In genomic region chr3:157865848-157866247, GRCm38 (mm10) we compare ENCODE assay signal across 25 mouse cellular contexts. TPM values are rescaled to one million over a fixed set of nuclear protein-coding genes. Genes with fewer than 3 reads are reported as not detected.
"Had no signal": no experiment of that assay in that cellular context is flagged by ENCODE, and none has a peak within 500 bp of the region (broad histone marks: within the 10 kb centered on the region; RNA-seq: fewer than 3 reads in every experiment).

No protein-coding gene starts in this region.

- H3K27ac ChIP-seq: gastrocnemius, adult 2 months; heart, embryonic 10.5 days; hindbrain, embryonic 10.5 days; hindbrain, embryonic 12.5 days; kidney, embryonic 15.5 days; kidney, postnatal 0 days; layer of hippocampus, adult 2 months; limb, embryonic 10.5 days; limb, embryonic 12.5 days; liver, embryonic 13.5 days; liver, embryonic 15.5 days had no signal

- H3K9me3 ChIP-seq: heart, embryonic 10.5 days; heart, embryonic 12.5 days; hindbrain, embryonic 10.5 days; hindbrain, embryonic 12.5 days; kidney, embryonic 15.5 days; limb, embryonic 10.5 days; limb, embryonic 12.5 days; liver, embryonic 13.5 days; liver, embryonic 15.5 days had no signal

- H3K4me2 ChIP-seq: heart, embryonic 12.5 days; hindbrain, embryonic 12.5 days; kidney, embryonic 15.5 days; limb, embryonic 12.5 days; liver, embryonic 11.5 days; liver, embryonic 13.5 days; liver, embryonic 15.5 days had no signal

- H3K9ac ChIP-seq: heart, embryonic 12.5 days; hindbrain, embryonic 12.5 days; kidney, embryonic 15.5 days; limb, embryonic 12.5 days; liver, embryonic 13.5 days; liver, embryonic 15.5 days; liver, postnatal 0 days had no signal

- DNase-seq: gastrocnemius, adult 2 months; gastrocnemius, postnatal 10 days; gastrocnemius, postnatal 36 days; heart, adult 18-20 months; heart, postnatal 10 days; heart, postnatal 4 days; kidney, postnatal 4 days; layer of hippocampus, adult 9-11 months; layer of hippocampus, postnatal 36 days; liver; liver, embryonic 13.5 days; liver, postnatal 0 days had no signal

- H3K4me1 ChIP-seq: heart, embryonic 10.5 days; heart, embryonic 12.5 days; hindbrain, embryonic 10.5 days; hindbrain, embryonic 12.5 days; kidney, embryonic 15.5 days; limb, embryonic 10.5 days; limb, embryonic 12.5 days; liver, embryonic 13.5 days; liver, embryonic 15.5 days had no signal

- H3K27me3 ChIP-seq: heart, embryonic 12.5 days; hindbrain, embryonic 12.5 days; kidney, embryonic 15.5 days; limb, embryonic 12.5 days; liver, embryonic 13.5 days; liver, embryonic 15.5 days had no signal

- ATAC-seq: hindbrain, embryonic 16.5 days; inflammation-experienced regulatory T-cells, adult 6 months; liver, postnatal 0 days had no signal

- H3K4me3 ChIP-seq: gastrocnemius, adult 2 months; heart, embryonic 10.5 days; heart, embryonic 12.5 days; hindbrain, embryonic 10.5 days; hindbrain, embryonic 12.5 days; kidney, embryonic 15.5 days; layer of hippocampus, adult 2 months; limb, embryonic 10.5 days; limb, embryonic 12.5 days; liver, embryonic 13.5 days; liver, embryonic 15.5 days had no signal

- H3K36me3 ChIP-seq: heart, embryonic 10.5 days; heart, embryonic 12.5 days; hindbrain, embryonic 10.5 days; hindbrain, embryonic 12.5 days; kidney, embryonic 15.5 days; limb, embryonic 10.5 days; limb, embryonic 12.5 days; liver, embryonic 13.5 days; liver, embryonic 15.5 days had no signal

RNA-seq across cellular contexts. Expression of gene Cth, which starts 59.0 kb away (rescaled TPM):
- polyA plus RNA-seq: inflammation-experienced regulatory T-cells, adult 6 months had no signal
